Mouse (Mus musculus): ENCODE measurements around the gene Zfp787. TPM values are rescaled to one million over a fixed set of nuclear protein-coding genes. Genes with fewer than 3 reads are reported as not detected.

The Zfp787 gene
- total and polyA plus RNA-seq, 3 experiments = 22.7 to 28.8 TPM; not detected in 1

GRCm38 (mm10) chr7:6152036-6152435, 3.8 kb downstream of the Zfp787 start:
- DNase-seq (ENCODE audit: low read depth, low spot score) = no peak
- Histone ChIP-seq H3K9ac (ENCODE audit: control insufficient read depth, low read depth, low read length, poor library complexity, severe bottlenecking) (no peak overlapping the region), H3K4me1 (ENCODE audit: control insufficient read depth in 1 of 2, insufficient read depth in 2 of 2, low read length in 2 of 2) (peaks cover 0 to 31% of the 10 kb centered on the region in 2 experiments; a peak in 3 of 4 replicates), H3K9me3 (replicated peaks; ENCODE audit: insufficient read depth, low read length) (no peaks in the 10 kb centered on the region), H3K36me3 (ENCODE audit: control insufficient read depth in 1 of 2, insufficient read depth in 2 of 2, low read length in 2 of 2) (peaks cover 0 to 15% of the 10 kb centered on the region in 2 experiments; a peak in 2 of 4 replicates), H3K4me3 (ENCODE audit: control insufficient read depth in 1 of 2, insufficient read depth in 1 of 2, low read depth in 2 of 2, low read length in 2 of 2) (no peak overlapping the region), H3K27ac (ENCODE audit: control insufficient read depth, low read depth, low read length) (no peak overlapping the region), H3K27me3 (ENCODE audit: control insufficient read depth in 1 of 2, insufficient read depth in 2 of 2, low read length in 2 of 2) (no peaks in the 10 kb centered on the region), H3K79me2 (ENCODE audit: control insufficient read depth, insufficient read depth, low read length, poor library complexity) (peaks cover 77% of the 10 kb centered on the region)
- TF ChIP-seq RAD21 (IDR thresholded peaks at IDR 0.05; ENCODE audit: low read depth, low read length) = no peak
- no peak for TF ChIP-seq POLR2A (IDR thresholded peaks at IDR 0.05; ENCODE audit: control insufficient read depth in 1 of 2, insufficient read depth in 1 of 2, low read depth in 1 of 2, low read length in 2 of 2, poor library complexity in 1 of 2)
- TF ChIP-seq MAX (IDR thresholded peaks at IDR 0.05; ENCODE audit: low read length) = no peak

- no peak overlapping the region for H3K9ac ChIP-seq (ENCODE audit: control insufficient read depth, low read depth, low read length, poor library complexity, severe bottlenecking)
- H3K27me3 ChIP-seq (ENCODE audit: control insufficient read depth in 1 of 2, insufficient read depth in 2 of 2, low read length in 2 of 2) = no peaks in the 10 kb centered on the region
- H3K4me3 ChIP-seq (ENCODE audit: control insufficient read depth in 1 of 2, insufficient read depth in 1 of 2, low read depth in 2 of 2, low read length in 2 of 2) = no peak overlapping the region
- no peak for DNase-seq (ENCODE audit: low read depth, low spot score)
- H3K79me2 ChIP-seq (ENCODE audit: control insufficient read depth, insufficient read depth, low read length, poor library complexity) = peaks cover 85% of the 10 kb centered on the region
- TF ChIP-seq RAD21 (IDR thresholded peaks at IDR 0.05; ENCODE audit: low read depth, low read length) (no peak), ETS1 (IDR thresholded peaks at IDR 0.05; ENCODE audit: low read depth, low read length) (no peak), UBTF (IDR thresholded peaks at IDR 0.05; ENCODE audit: borderline replicate concordance, insufficient read depth, low read depth, low read length) (no peak), GATA1 (IDR thresholded peaks at IDR 0.05; ENCODE audit: low read depth, low read length) (no peak)
- H3K4me1 ChIP-seq (ENCODE audit: control insufficient read depth in 1 of 2, insufficient read depth in 2 of 2, low read length in 2 of 2) = peaks cover 0 to 34% of the 10 kb centered on the region in 2 experiments; a peak in 3 of 4 replicates
- no peak overlapping the region for H3K27ac ChIP-seq (ENCODE audit: control insufficient read depth, low read depth, low read length)
- H3K9me3 ChIP-seq (replicated peaks; ENCODE audit: insufficient read depth, low read length) = no peaks in the 10 kb centered on the region
- peaks cover 0 to 20% of the 10 kb centered on the region in 2 experiments; a peak in 2 of 4 replicates for H3K36me3 ChIP-seq (ENCODE audit: control insufficient read depth in 1 of 2, insufficient read depth in 2 of 2, low read length in 2 of 2)
These were observed 4.5 kb downstream of the Zfp787 start for GRCm38 (mm10) chr7:6151266-6151665.

- no peaks in the 10 kb centered on the region for H3K27me3 ChIP-seq (ENCODE audit: control insufficient read depth in 1 of 2, insufficient read depth in 2 of 2, low read length in 2 of 2)
- TF ChIP-seq USF2 (IDR thresholded peaks at IDR 0.05; ENCODE audit: borderline replicate concordance in 1 of 2, insufficient read depth in 1 of 2, low read depth in 1 of 2, low read length in 2 of 2) (no peak), GATA1 (IDR thresholded peaks at IDR 0.05; ENCODE audit: low read depth, low read length) (no peak), UBTF (IDR thresholded peaks at IDR 0.05; ENCODE audit: borderline replicate concordance, insufficient read depth, low read depth, low read length) (no peak), POLR2AphosphoS2 (IDR thresholded peaks at IDR 0.05; ENCODE audit: low read length) (no peak), MAFK (IDR thresholded peaks at IDR 0.05; ENCODE audit: borderline replicate concordance, low read depth, low read length) (no peak)
- H3K36me3 ChIP-seq (ENCODE audit: control insufficient read depth in 1 of 2, insufficient read depth in 2 of 2, low read length in 2 of 2) = peaks cover 0 to 13% of the 10 kb centered on the region in 2 experiments; a peak in 2 of 4 replicates
- H3K79me2 ChIP-seq (ENCODE audit: control insufficient read depth, insufficient read depth, low read length, poor library complexity) = peaks cover 85% of the 10 kb centered on the region
- H3K9me3 ChIP-seq (replicated peaks; ENCODE audit: insufficient read depth, low read length) = no peaks in the 10 kb centered on the region
- peaks cover 0 to 40% of the 10 kb centered on the region in 2 experiments for H3K4me1 ChIP-seq (ENCODE audit: control insufficient read depth in 1 of 2, insufficient read depth in 2 of 2, low read length in 2 of 2)
- H3K4me3 ChIP-seq (ENCODE audit: control insufficient read depth in 1 of 2, insufficient read depth in 1 of 2, low read depth in 2 of 2, low read length in 2 of 2) = no peak overlapping the region
- DNase-seq (ENCODE audit: low read depth, low spot score) = no peak
- H3K9ac ChIP-seq (ENCODE audit: control insufficient read depth, low read depth, low read length, poor library complexity, severe bottlenecking) = no peak overlapping the region
- no peak overlapping the region for H3K27ac ChIP-seq (ENCODE audit: control insufficient read depth, low read depth, low read length)
These were observed 8.1 kb downstream of the Zfp787 start for GRCm38 (mm10) chr7:6147688-6148087.

All from MEL (cell line).